Mouse (Mus musculus) liver, embryonic 11.5 days (tissue): ENCODE results near the gene Sema4c. TPM values are rescaled to one million over a fixed set of nuclear protein-coding genes. Genes with fewer than 3 reads are reported as not detected.

Experiments
- ATAC-seq: fragments of 200-750 bp; cut with Nextera tagmentation; replicated peaks from 2 replicates; pipeline ENCODE4 v1.8.0; 2017; ENCODE audit warnings: moderate number of reproducible peaks, mild to moderate bottlenecking, moderate TSS enrichment, moderate library complexity; ENCODE audit not compliant: low FRiP score
- DNase-seq: peaks from one replicate; pipeline ENCODE4 v3.0.0-alpha.2; 2017; ENCODE audit warnings: low spot score
- H3K27ac ChIP-seq: fragments of 300-500 bp; sonication (generic); 2 replicates; pipeline ENCODE4 v1.5.1; 2014; ENCODE audit warnings: mild to moderate bottlenecking, low read depth, low read length, control low read depth
- H3K27me3 ChIP-seq: fragments of 300-500 bp; sonication (generic); replicated peaks from 2 replicates; pipeline ENCODE4 v1.6.1; 2014; ENCODE audit warnings: low read length, mixed read lengths; ENCODE audit not compliant: control insufficient read depth, insufficient read depth
- H3K36me3 ChIP-seq: fragments of 300-500 bp; sonication (generic); 2 replicates; pipeline ENCODE4 v1.6.1; 2014; ENCODE audit warnings: mild to moderate bottlenecking, low read length, moderate library complexity, mixed read lengths; ENCODE audit not compliant: control insufficient read depth, insufficient read depth
- H3K4me1 ChIP-seq: fragments of 300-500 bp; sonication (generic); replicated peaks from 2 replicates; pipeline ENCODE4 v1.6.1; 2014; ENCODE audit warnings: low read length, mixed read lengths; ENCODE audit not compliant: control insufficient read depth, insufficient read depth
- H3K4me2 ChIP-seq: fragments of 300-500 bp; sonication (generic); 2 replicates; pipeline ENCODE4 v1.6.1; 2014; ENCODE audit warnings: mild to moderate bottlenecking, control low read depth, moderate library complexity
- H3K4me3 ChIP-seq: fragments of 300-500 bp; sonication (generic); 2 replicates; pipeline ENCODE4 v1.5.1; 2014; ENCODE audit warnings: low read depth, low read length, control low read depth
- H3K9ac ChIP-seq: fragments of 300-500 bp; sonication (generic); 2 replicates; pipeline ENCODE4 v1.6.1; 2014; ENCODE audit warnings: low read depth, low read length, control low read depth
- H3K9me3 ChIP-seq: fragments of 300-500 bp; sonication (generic); 2 replicates; pipeline ENCODE4 v1.6.1; 2016; ENCODE audit warnings: low read length, inconsistent platforms, mixed read lengths; ENCODE audit not compliant: control insufficient read depth
- WGBS: fragments of 180-500 bp; shearing (Covaris S2); extraction: QIAGEN DNeasy Blood & Tissue Kit; methylation state at CpG from one replicate; pipeline ENCODE4 v1.1.7; 2014; 5-methylcytosine and 5-hydroxymethylcytosine counted together
- polyA plus RNA-seq: library from polyadenylated mRNA; unstranded; fragments of >200 nt; fragmentation: Nextera tagmentation; extraction: Ambion mirVana; gene quantifications from 2 replicates; pipeline ENCODE4 v1.2.1, GENCODE M21; 2014

Sema4c gene
- polyA plus RNA-seq, 1 experiment from 2014 or later: 0.77 TPM

- WGBS: under 1% methylated on average over 52 of the region's 52 CpGs
- ATAC-seq (peak; percentile 43), DNase-seq (peak; percentile 93)
- peak overlapping the region; percentile 64 for H3K4me3 ChIP-seq
- peaks cover 66% of the 10 kb centered on the region for H3K27me3 ChIP-seq
- H3K9me3 ChIP-seq: no peaks in the 10 kb centered on the region
- peaks cover 27% of the 10 kb centered on the region for H3K4me1 ChIP-seq
- H3K27ac ChIP-seq: peak overlapping the region; percentile 79
- peak overlapping the region; percentile 79 for H3K4me2 ChIP-seq
- peak overlapping the region; percentile 65 for H3K9ac ChIP-seq
- H3K36me3 ChIP-seq: peaks cover 10% of the 10 kb centered on the region
These were observed 1.3 kb downstream of the Sema4c start for GRCm38 (mm10) chr1:36556553-36557456.

GRCm38 (mm10) chr1:36555798-36556395 lies 2.3 kb downstream of the Sema4c start:
- Histone ChIP-seq H3K4me1 (peaks cover 25% of the 10 kb centered on the region), H3K4me2 (peak overlapping the region; percentile 79), H3K27me3 (peaks cover 58% of the 10 kb centered on the region), H3K27ac (peak overlapping the region; percentile 79), H3K4me3 (peak overlapping the region; percentile 64), H3K9me3 (no peaks in the 10 kb centered on the region), H3K9ac (peak overlapping the region; percentile 65), H3K36me3 (peaks cover 15% of the 10 kb centered on the region)
- 11% methylated on average over 8 of the region's 8 CpGs for WGBS
- DNase-seq (peak; percentile 58), ATAC-seq (no peak)

GRCm38 (mm10) chr1:36554633-36555399 lies 3.3 kb downstream of the Sema4c start:
- H3K4me2 ChIP-seq: peak overlapping the region; percentile 79
- 52% methylated on average over 21 of the region's 21 CpGs for WGBS
- DNase-seq (no peak), ATAC-seq (no peak)
- peak overlapping the region; percentile 65; the same call in 1 of the 2 replicates for H3K9ac ChIP-seq
- H3K4me1 ChIP-seq: peaks cover 25% of the 10 kb centered on the region
- no peak overlapping the region; the same call in 1 of the 2 replicates for H3K4me3 ChIP-seq
- H3K9me3 ChIP-seq: no peaks in the 10 kb centered on the region
- peaks cover 19% of the 10 kb centered on the region for H3K36me3 ChIP-seq
- no peak overlapping the region for H3K27ac ChIP-seq
- peaks cover 49% of the 10 kb centered on the region for H3K27me3 ChIP-seq

- WGBS: 86% methylated on average over 16 of the region's 16 CpGs
- ATAC-seq: no peak
- DNase-seq: no peak
- no peak overlapping the region for H3K9ac ChIP-seq
- H3K4me2 ChIP-seq: no peak overlapping the region
- peaks cover 17% of the 10 kb centered on the region for H3K4me1 ChIP-seq
- peaks cover 26% of the 10 kb centered on the region for H3K27me3 ChIP-seq
- H3K9me3 ChIP-seq: no peaks in the 10 kb centered on the region
- H3K36me3 ChIP-seq: peaks cover 22% of the 10 kb centered on the region
- H3K4me3 ChIP-seq: no peak overlapping the region
- no peak overlapping the region for H3K27ac ChIP-seq
These were observed 5.6 kb downstream of the Sema4c start for GRCm38 (mm10) chr1:36552506-36552905.

GRCm38 (mm10) chr1:36551904-36552303 lies 6.2 kb downstream of the Sema4c start:
- Histone ChIP-seq H3K4me2 (no peak overlapping the region), H3K9me3 (no peaks in the 10 kb centered on the region), H3K27ac (no peak overlapping the region), H3K9ac (no peak overlapping the region), H3K36me3 (peaks cover 22% of the 10 kb centered on the region), H3K4me3 (no peak overlapping the region), H3K4me1 (peaks cover 18% of the 10 kb centered on the region), H3K27me3 (peaks cover 20% of the 10 kb centered on the region)
- ATAC-seq (no peak), DNase-seq (no peak)
- 89% methylated on average over 17 of the region's 17 CpGs for WGBS

GRCm38 (mm10) chr1:36550075-36550863 lies 7.9 kb downstream of the Sema4c start:
- Histone ChIP-seq H3K4me3 (no peak overlapping the region), H3K27ac (no peak overlapping the region), H3K9ac (no peak overlapping the region), H3K9me3 (no peaks in the 10 kb centered on the region), H3K4me1 (peaks cover 19% of the 10 kb centered on the region), H3K4me2 (no peak overlapping the region), H3K36me3 (peaks cover 22% of the 10 kb centered on the region), H3K27me3 (peaks cover 8% of the 10 kb centered on the region)
- 82% methylated on average over 20 of the region's 20 CpGs for WGBS
- DNase-seq (no peak), ATAC-seq (no peak)

- no peak overlapping the region for H3K4me3 ChIP-seq
- no peak for ATAC-seq
- no peak for DNase-seq
- H3K36me3 ChIP-seq: peaks cover 22% of the 10 kb centered on the region
- 84% methylated on average over 18 of the region's 18 CpGs for WGBS
- no peak overlapping the region for H3K27ac ChIP-seq
- H3K27me3 ChIP-seq: peaks cover 1% of the 10 kb centered on the region
- peaks cover 17% of the 10 kb centered on the region for H3K4me1 ChIP-seq
- no peaks in the 10 kb centered on the region for H3K9me3 ChIP-seq
- no peak overlapping the region for H3K9ac ChIP-seq
- H3K4me2 ChIP-seq: no peak overlapping the region
These were observed 8.7 kb downstream of the Sema4c start for GRCm38 (mm10) chr1:36549491-36549890.

GRCm38 (mm10) chr1:36548771-36549170 lies 9.4 kb downstream of the Sema4c start:
- Histone ChIP-seq H3K4me2 (no peak overlapping the region), H3K9ac (no peak overlapping the region), H3K27me3 (no peaks in the 10 kb centered on the region; the same call in 1 of the 2 replicates), H3K4me3 (no peak overlapping the region; the same call in 1 of the 2 replicates), H3K27ac (no peak overlapping the region), H3K36me3 (peaks cover 22% of the 10 kb centered on the region), H3K4me1 (peaks cover 17% of the 10 kb centered on the region), H3K9me3 (no peaks in the 10 kb centered on the region)
- no peak for ATAC-seq
- 67% methylated on average over 8 of the region's 8 CpGs for WGBS
- DNase-seq: no peak
